Mouse (Mus musculus) cerebellum, adult 18-20 months (tissue): ENCODE results near the gene Arfip2.

Experiments
- DNase-seq, 2 experiments: peaks; one replicate each; pipeline ENCODE4 v3.0.0; 2021

The Arfip2 gene

GRCm38 (mm10) chr7:105640233-105640893 lies at the start of gene Arfip2, which contains the start of gene Gm45799:
Gene Arfip2 (minus strand): TSS chr7:105640416.
Gene Gm45799 (plus strand): TSS chr7:105640552.
- DNase-seq = peak; percentile 95 to 99

- DNase-seq = no peak
Measured at GRCm38 (mm10) chr7:105685541-105686197, 45.5 kb upstream of the Arfip2 start.

GRCm38 (mm10) chr7:105650639-105651435 lies 10.6 kb upstream of the Arfip2 start, which contains the start of gene Dnhd1:
Gene Dnhd1 (plus strand): TSS chr7:105650827.
- DNase-seq = peak; percentile 70 to 81

- no peak for DNase-seq
Measured at GRCm38 (mm10) chr7:105641936-105642335, 1.7 kb upstream of the Arfip2 start.

- peak in 1 of 2 experiments; percentile 51 for DNase-seq
Measured at GRCm38 (mm10) chr7:105640894-105641255, 659 bp upstream of the Arfip2 start.

- no peak for DNase-seq
Measured at GRCm38 (mm10) chr7:105639756-105640155, 460 bp downstream of the Arfip2 start, which contains the start of gene Timm10b. Gene Timm10b (plus strand): TSS chr7:105640056.

GRCm38 (mm10) chr7:105639304-105639703 lies 912 bp downstream of the Arfip2 start:
- no peak for DNase-seq

GRCm38 (mm10) chr7:105638776-105639175 lies 1.4 kb downstream of the Arfip2 start:
- DNase-seq = no peak

- no peak for DNase-seq
Measured at GRCm38 (mm10) chr7:105635726-105636125, 4.5 kb downstream of the Arfip2 start.

- no peak for DNase-seq
Measured at GRCm38 (mm10) chr7:105634272-105634920, 5.8 kb downstream of the Arfip2 start.

- DNase-seq = no peak
Measured at GRCm38 (mm10) chr7:105633801-105634135, 6.4 kb downstream of the Arfip2 start.

- peak; percentile 94 to 95 for DNase-seq
Measured at GRCm38 (mm10) chr7:105633127-105633800, 7.0 kb downstream of the Arfip2 start, which contains the start of gene Trim3. Gene Trim3 (minus strand): TSS chr7:105633571.

GRCm38 (mm10) chr7:105632551-105632972 lies 7.7 kb downstream of the Arfip2 start:
- DNase-seq = peak; percentile 77 to 85

GRCm38 (mm10) chr7:105628633-105629032 lies 11.6 kb downstream of the Arfip2 start:
- DNase-seq = peak in 1 of 2 experiments; percentile 49

- DNase-seq = peak; percentile 74 to 85
Measured at GRCm38 (mm10) chr7:105625397-105625796, 14.8 kb downstream of the Arfip2 start.

GRCm38 (mm10) chr7:105621646-105622292 lies 18.4 kb downstream of the Arfip2 start:
- no peak for DNase-seq

- DNase-seq = no peak
Measured at GRCm38 (mm10) chr7:105621053-105621452, 19.2 kb downstream of the Arfip2 start.

GRCm38 (mm10) chr7:105619701-105620100 lies 20.5 kb downstream of the Arfip2 start:
- no peak for DNase-seq

GRCm38 (mm10) chr7:105617810-105618209 lies 22.4 kb downstream of the Arfip2 start:
- DNase-seq = no peak

- DNase-seq = no peak
Measured at GRCm38 (mm10) chr7:105616561-105616960, 23.7 kb downstream of the Arfip2 start.

- DNase-seq = no peak
Measured at GRCm38 (mm10) chr7:105615720-105616119, 24.5 kb downstream of the Arfip2 start.

- no peak for DNase-seq
Measured at GRCm38 (mm10) chr7:105614400-105614799, 25.8 kb downstream of the Arfip2 start.
